Comparison of ENCODE assay signal across 20 mouse cellular contexts in the genomic region with DNA sequence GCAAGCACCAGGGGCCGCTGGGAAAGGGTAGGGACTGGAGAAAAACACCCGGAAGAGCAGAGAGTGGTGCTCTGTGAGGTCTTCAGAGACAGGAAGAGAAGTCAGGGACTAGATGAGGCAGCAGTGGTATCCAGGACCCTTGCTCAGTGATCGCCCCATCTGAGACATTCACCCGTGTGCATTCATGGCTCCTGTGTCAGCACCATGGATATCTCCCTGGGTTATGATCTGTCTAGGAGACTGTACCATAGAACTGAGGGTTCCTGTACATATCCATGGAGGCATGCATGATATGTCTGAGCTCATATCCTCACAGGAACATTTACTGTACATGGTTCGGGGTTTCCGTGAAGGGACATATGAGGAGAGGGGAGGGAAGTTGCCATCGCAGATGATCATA.
"Had no signal": no experiment of that assay in that cellular context is flagged by ENCODE, and none has a peak within 500 bp of the region (broad histone marks: within the 10 kb centered on the region; RNA-seq: fewer than 3 reads in every experiment).

No protein-coding gene starts in this region.

- H3K27ac ChIP-seq: kidney, postnatal 0 days; limb, embryonic 10.5 days; limb, embryonic 13.5 days; liver, embryonic 12.5 days; liver, embryonic 15.5 days; midbrain, embryonic 12.5 days; midbrain, embryonic 15.5 days; neural tube, embryonic 15.5 days; stomach, embryonic 15.5 days had no signal

- H3K9ac ChIP-seq: limb, embryonic 13.5 days; liver, embryonic 12.5 days; liver, embryonic 15.5 days; midbrain, embryonic 12.5 days; midbrain, embryonic 15.5 days; neural tube, embryonic 15.5 days; stomach, embryonic 15.5 days had no signal

- H3K4me1 ChIP-seq: liver, embryonic 12.5 days; liver, embryonic 15.5 days had no signal

- H3K4me3 ChIP-seq: limb, embryonic 10.5 days; limb, embryonic 13.5 days; liver, embryonic 12.5 days; liver, embryonic 15.5 days; midbrain, embryonic 12.5 days; midbrain, embryonic 15.5 days; neural tube, embryonic 15.5 days; stomach, embryonic 15.5 days had no signal

- H3K4me2 ChIP-seq: limb, embryonic 13.5 days; liver, embryonic 12.5 days; liver, embryonic 15.5 days; midbrain, embryonic 12.5 days; midbrain, embryonic 15.5 days; neural tube, embryonic 15.5 days; stomach, embryonic 15.5 days had no signal

- ATAC-seq: intestine, postnatal 0 days; liver, embryonic 12.5 days; midbrain, embryonic 15.5 days had no signal

- H3K9me3 ChIP-seq: limb, embryonic 10.5 days; limb, embryonic 13.5 days; liver, embryonic 12.5 days; liver, embryonic 15.5 days; midbrain, embryonic 12.5 days; midbrain, embryonic 15.5 days; neural tube, embryonic 15.5 days; stomach, embryonic 15.5 days had no signal

- H3K36me3 ChIP-seq: limb, embryonic 10.5 days; limb, embryonic 13.5 days; liver, embryonic 12.5 days; liver, embryonic 15.5 days; stomach, embryonic 15.5 days had no signal

- DNase-seq: kidney, adult 2 months; kidney, postnatal 25 days; liver; lung, adult 18-20 months; lung, postnatal 10 days; lung, postnatal 4 days; retina, postnatal 1 day; right cerebral cortex, postnatal 25 days; spleen, adult 18-20 months; thymus, postnatal 25 days had no signal

- H3K27me3 ChIP-seq: midbrain, embryonic 15.5 days; neural tube, embryonic 15.5 days had no signal
